Mouse (Mus musculus): ENCODE data around the gene Wapl.

- no peak for TF ChIP-seq POLR2A (IDR thresholded peaks at IDR 0.05; ENCODE audit: control insufficient read depth in 1 of 2, insufficient read depth in 1 of 2, low read depth in 1 of 2, low read length in 2 of 2, poor library complexity in 1 of 2)
- TF ChIP-seq USF2 (IDR thresholded peaks at IDR 0.05; ENCODE audit: borderline replicate concordance in 1 of 2, insufficient read depth in 1 of 2, low read depth in 1 of 2, low read length in 2 of 2), result no peak
- TF ChIP-seq CTCF (IDR thresholded peaks at IDR 0.05 in 2 of 3, conservative IDR thresholded peaks at IDR 0.05 in 1 of 3; ENCODE audit: control insufficient read depth in 1 of 3, insufficient read depth in 1 of 3, low read depth in 2 of 3, low read length in 3 of 3, poor library complexity in 1 of 3, severe bottlenecking in 1 of 3), result no peak
These were observed 105.0 kb downstream of the Wapl start for GRCm38 (mm10) chr14:34778760-34779159.
